Mouse (Mus musculus): Measurements from ENCODE around the gene Pcnx2. TPM values are rescaled to one million over a fixed set of nuclear protein-coding genes. Genes with fewer than 3 reads are reported as not detected.

The Pcnx2 gene
- polyA plus RNA-seq, 1 experiment, result 54.4 TPM

DNA sequence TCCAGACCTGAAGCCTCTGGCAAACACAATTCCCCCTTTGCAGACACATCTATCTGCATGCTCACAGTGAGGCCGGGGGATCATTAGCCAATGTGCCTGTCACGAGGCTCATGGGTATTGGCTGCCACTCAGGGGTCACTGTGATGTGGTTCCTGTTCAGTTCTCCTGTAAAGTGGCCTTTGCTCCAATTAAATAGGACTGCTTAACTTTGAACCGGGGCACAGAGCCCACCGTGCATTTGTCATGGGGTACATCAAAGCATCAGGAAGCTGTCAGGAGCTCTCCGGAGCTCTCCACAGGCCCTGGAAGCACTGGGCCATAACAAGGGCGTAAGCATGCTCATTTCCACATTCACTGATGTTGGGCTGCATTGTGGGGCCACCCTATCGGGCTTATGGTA lies 181.5 kb downstream of the Pcnx2 start:
- Histone ChIP-seq H3K4me3 (ENCODE audit: insufficient read depth, low read length) (no peak overlapping the region), H3K4me1 (ENCODE audit: control insufficient read depth, insufficient read depth, low read length) (no peaks in the 10 kb centered on the region), H3K27ac (ENCODE audit: insufficient read depth, low read length) (no peak overlapping the region)
- TF ChIP-seq POLR2A (IDR thresholded peaks at IDR 0.05; ENCODE audit: extremely low read depth, insufficient read depth, low read length) (no peak), CTCF (IDR thresholded peaks at IDR 0.05; ENCODE audit: extremely low read depth, insufficient read depth, low read length) (no peak)

DNA sequence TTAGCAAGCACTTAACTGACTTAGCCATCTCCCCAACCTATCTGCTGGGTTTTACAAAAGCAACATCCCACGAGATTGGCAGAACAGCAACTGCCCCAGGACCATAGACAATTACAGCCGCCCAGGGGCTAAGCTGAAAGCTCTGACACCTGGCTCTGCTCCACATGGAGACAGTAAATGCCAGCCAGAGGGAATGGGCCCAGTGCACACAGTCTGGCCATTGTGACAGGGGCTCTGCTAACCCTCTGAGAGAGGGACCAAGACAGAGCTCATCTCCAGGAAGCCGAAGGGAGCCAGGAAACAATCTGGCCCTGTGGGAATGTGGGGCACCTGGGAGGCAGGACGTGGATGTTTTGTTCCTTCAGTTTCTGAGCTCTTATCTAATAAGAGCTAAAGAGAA lies 181.9 kb downstream of the Pcnx2 start:
- no peak overlapping the region for H3K27ac ChIP-seq (ENCODE audit: insufficient read depth, low read length)

DNA sequence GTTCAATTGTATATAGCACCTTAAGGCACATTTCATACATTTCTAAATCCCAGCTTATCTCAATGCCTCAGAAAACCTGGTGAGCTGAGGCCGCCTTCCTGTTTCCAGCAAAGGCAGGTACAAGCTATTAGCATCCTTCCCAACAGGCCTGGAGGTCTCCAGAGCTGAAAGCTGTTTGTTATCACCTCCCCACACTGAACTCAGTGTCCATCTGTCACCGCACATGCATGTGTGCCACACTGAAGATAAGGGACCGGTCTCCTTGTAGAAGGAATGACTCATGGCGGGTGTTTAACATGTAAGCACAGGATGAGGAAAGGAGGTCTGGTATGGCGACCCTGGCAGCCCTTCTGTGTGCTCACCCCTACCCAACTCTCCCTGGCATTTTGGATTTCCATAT lies 186.6 kb downstream of the Pcnx2 start:
- no peaks in the 10 kb centered on the region for H3K4me1 ChIP-seq (ENCODE audit: control insufficient read depth, insufficient read depth, low read length)
- TF ChIP-seq CTCF (IDR thresholded peaks at IDR 0.05; ENCODE audit: extremely low read depth, insufficient read depth, low read length), result no peak
- no peak for TF ChIP-seq POLR2A (IDR thresholded peaks at IDR 0.05; ENCODE audit: extremely low read depth, insufficient read depth, low read length)
- H3K27ac ChIP-seq (ENCODE audit: insufficient read depth, low read length), result no peak overlapping the region
- no peak overlapping the region for H3K4me3 ChIP-seq (ENCODE audit: insufficient read depth, low read length)

More for the DNA sequence above, 181.9 kb downstream of the Pcnx2 start:
- H3K4me1 ChIP-seq (ENCODE audit: control insufficient read depth, insufficient read depth, low read length), result no peaks in the 10 kb centered on the region
- H3K4me3 ChIP-seq (ENCODE audit: insufficient read depth, low read length), result no peak overlapping the region
- no peak for TF ChIP-seq CTCF (IDR thresholded peaks at IDR 0.05; ENCODE audit: extremely low read depth, insufficient read depth, low read length)
- TF ChIP-seq POLR2A (IDR thresholded peaks at IDR 0.05; ENCODE audit: extremely low read depth, insufficient read depth, low read length), result no peak

DNA sequence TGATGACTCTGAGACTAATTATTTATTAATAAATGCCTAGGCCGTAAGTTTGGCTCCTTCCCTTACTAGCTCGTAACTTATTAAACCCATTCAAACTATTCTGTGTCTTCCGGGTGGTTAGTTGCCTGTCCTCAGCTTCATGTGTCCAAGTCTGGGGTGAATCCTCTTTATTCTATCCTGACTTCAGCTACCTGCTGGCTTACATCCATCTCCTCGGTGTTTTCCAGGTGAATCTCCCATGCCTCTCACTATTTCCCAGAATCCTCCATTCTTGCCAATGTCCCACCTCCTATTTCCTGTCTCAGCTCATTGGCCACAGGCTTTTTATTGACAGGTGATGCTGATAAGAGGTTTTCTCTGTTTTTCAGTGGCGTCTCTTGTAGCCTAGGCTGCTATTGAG lies 188.9 kb downstream of the Pcnx2 start:
- Histone ChIP-seq H3K4me3 (ENCODE audit: insufficient read depth, low read length) (no peak overlapping the region), H3K4me1 (ENCODE audit: control insufficient read depth, insufficient read depth, low read length) (no peaks in the 10 kb centered on the region), H3K27ac (ENCODE audit: insufficient read depth, low read length) (no peak overlapping the region)
- no peak for TF ChIP-seq CTCF (IDR thresholded peaks at IDR 0.05; ENCODE audit: extremely low read depth, insufficient read depth, low read length)
- TF ChIP-seq POLR2A (IDR thresholded peaks at IDR 0.05; ENCODE audit: extremely low read depth, insufficient read depth, low read length), result no peak

DNA sequence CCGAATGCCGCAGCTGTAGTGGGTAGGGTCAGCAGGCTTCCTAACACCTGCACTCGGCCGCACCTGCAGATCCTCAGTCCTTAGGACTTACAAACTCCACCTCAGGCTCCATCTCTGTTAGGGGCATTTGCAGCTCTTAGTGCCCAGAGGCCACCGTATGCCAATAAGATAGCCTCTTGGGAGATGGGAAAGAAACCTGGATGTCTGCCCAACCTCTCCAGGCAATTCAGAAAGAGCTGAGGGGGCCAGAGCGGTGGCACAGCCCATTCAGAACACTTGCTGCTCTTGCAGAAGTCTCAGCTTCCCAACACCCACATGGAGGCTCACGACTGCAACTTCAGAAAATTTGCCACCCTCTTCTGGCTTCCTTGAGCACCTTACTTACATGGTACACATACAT lies 192.3 kb downstream of the Pcnx2 start:
- H3K4me3 ChIP-seq (ENCODE audit: insufficient read depth, low read length), result no peak overlapping the region
- H3K27ac ChIP-seq (ENCODE audit: insufficient read depth, low read length), result no peak overlapping the region
- no peaks in the 10 kb centered on the region for H3K4me1 ChIP-seq (ENCODE audit: control insufficient read depth, insufficient read depth, low read length)
- TF ChIP-seq CTCF (IDR thresholded peaks at IDR 0.05; ENCODE audit: extremely low read depth, insufficient read depth, low read length) (no peak), POLR2A (IDR thresholded peaks at IDR 0.05; ENCODE audit: extremely low read depth, insufficient read depth, low read length) (no peak)

DNA sequence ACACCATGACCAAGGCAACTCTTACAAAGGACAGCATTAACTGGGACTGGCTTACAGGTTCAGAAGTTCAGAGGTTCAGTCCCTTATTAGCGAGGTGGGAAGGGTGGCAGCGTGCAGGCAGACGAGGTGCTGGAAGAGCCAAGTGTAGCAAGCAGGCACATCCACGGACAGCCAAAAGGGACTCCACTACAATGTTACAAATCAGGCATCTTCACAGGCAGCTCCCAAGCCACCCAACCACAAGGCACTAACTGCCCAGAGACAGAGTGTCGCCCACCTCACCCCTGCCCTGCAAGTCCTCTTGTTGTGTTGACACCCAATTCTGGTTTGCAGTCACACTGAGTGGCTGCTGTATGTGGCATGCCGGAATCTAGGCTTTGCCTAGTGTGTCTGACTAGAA lies 193.7 kb downstream of the Pcnx2 start:
- TF ChIP-seq CTCF (IDR thresholded peaks at IDR 0.05; ENCODE audit: extremely low read depth, insufficient read depth, low read length) (no peak), POLR2A (IDR thresholded peaks at IDR 0.05; ENCODE audit: extremely low read depth, insufficient read depth, low read length) (no peak)
- H3K4me1 ChIP-seq (ENCODE audit: control insufficient read depth, insufficient read depth, low read length), result no peaks in the 10 kb centered on the region
- no peak overlapping the region for H3K27ac ChIP-seq (ENCODE audit: insufficient read depth, low read length)
- no peak overlapping the region for H3K4me3 ChIP-seq (ENCODE audit: insufficient read depth, low read length)

DNA sequence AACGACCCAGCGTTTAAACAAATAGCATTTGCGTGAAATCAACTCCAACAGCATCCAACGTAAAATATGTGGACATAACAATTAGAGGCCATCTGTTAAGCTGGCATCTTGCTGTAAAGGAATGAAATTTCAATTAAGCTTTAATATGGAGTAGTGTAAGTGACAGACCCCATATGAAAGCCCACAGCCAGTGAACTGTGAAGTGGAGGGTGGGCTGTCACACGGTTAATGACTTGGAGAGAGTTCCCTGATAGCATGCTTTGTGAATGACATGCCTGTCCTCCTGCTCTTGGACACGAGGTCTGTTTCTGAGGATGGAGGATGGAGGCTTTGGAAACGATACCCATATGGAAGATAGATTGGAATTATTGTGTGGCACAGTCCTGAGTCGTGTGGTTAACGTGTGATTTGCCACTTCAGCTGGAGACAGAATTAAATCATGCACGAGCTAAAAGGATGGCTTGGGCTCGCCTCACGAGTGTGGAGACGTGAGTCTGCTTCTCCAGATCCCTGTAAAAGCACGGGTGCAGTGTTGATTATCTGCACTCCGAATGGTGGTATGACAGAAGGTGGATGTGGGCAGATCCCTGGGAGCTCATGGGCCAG lies 195.1 kb downstream of the Pcnx2 start:
- Histone ChIP-seq H3K4me1 (ENCODE audit: control insufficient read depth, insufficient read depth, low read length) (no peaks in the 10 kb centered on the region), H3K27ac (ENCODE audit: insufficient read depth, low read length) (no peak overlapping the region), H3K4me3 (ENCODE audit: insufficient read depth, low read length) (no peak overlapping the region)
- no peak for TF ChIP-seq POLR2A (IDR thresholded peaks at IDR 0.05; ENCODE audit: extremely low read depth, insufficient read depth, low read length)
- TF ChIP-seq CTCF (IDR thresholded peaks at IDR 0.05; ENCODE audit: extremely low read depth, insufficient read depth, low read length), result no peak

Other genes starting within 250 kb of the Pcnx2 start
- 2.1 and 2.5 TPM in 2 replicates for gene Map10, start 228.5 kb downstream of the Pcnx2 start, polyA plus RNA-seq (2012; rRNA removed)
- 58.5 and 59.7 TPM in 2 replicates for gene Ntpcr, start 168.4 kb downstream of the Pcnx2 start, polyA plus RNA-seq (2012; rRNA removed)
- 2.4 and 2.5 TPM in 2 replicates for gene Map3k21, start 12.1 kb upstream of the Pcnx2 start, polyA plus RNA-seq (2012; rRNA removed)
- gene Kcnk1, start 96.9 kb upstream of the Pcnx2 start, polyA plus RNA-seq (2012; rRNA removed), result 124 and 127 TPM in 2 replicates